Mouse (Mus musculus): ENCODE measurements around the gene Ulk4.

DNA sequence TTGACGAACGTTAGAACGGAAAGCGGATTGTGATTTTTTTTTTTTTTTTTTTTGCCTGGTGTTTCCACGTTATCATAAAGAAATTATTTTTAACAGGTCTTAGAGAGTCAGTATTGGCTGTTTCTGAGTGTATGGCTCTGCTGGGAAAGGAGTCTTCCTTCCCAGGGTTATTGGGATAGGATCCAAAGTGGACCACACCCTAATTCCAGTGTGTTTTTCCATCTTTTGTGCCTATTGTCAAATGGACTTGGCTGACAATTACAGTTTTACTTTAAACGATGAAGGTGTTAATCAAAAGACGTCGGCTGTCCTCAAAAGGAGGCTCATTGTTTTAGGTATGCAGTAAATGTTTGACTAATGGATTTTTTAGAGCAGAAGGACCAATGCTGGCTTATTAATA is 346.2 kb downstream of the Ulk4 start:
- TF ChIP-seq CTCF (IDR thresholded peaks at IDR 0.05; ENCODE audit: extremely low read depth, insufficient read depth, low read length) (no peak), POLR2A (IDR thresholded peaks at IDR 0.05; ENCODE audit: extremely low read depth, insufficient read depth, low read length) (no peak)
